Mouse (Mus musculus) kidney, postnatal 36 days (tissue): ENCODE data around the gene Ccdc105.

Experiments
- DNase-seq, 2 experiments: peaks; one replicate each; pipeline ENCODE4 v3.0.0; 2021 to 2022; ENCODE audit warnings: mixed read lengths in 2 of 2

The Ccdc105 gene

DNA sequence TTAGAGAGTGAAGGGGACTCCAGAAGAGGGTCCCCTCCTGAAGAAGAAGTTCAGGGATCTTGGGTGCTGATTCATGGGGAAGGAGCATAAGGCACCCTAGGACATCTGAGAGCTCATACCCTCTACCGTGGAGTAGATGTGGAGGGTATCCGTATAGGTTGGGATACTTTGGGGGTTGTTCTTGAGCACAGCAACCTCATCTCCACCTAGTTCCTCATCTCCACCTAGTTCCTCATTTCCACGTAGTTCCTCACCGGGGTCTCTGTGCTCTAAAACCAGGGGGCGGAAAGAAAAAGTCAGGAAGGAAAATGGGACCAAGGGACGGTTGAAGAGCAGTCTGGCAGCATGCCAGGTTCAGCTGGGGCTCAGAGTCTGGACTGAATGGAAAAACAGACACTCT, 38.7 kb downstream of the Ccdc105 start:
- DNase-seq: peak in 1 of 2 experiments; percentile 40

- DNase-seq: peak in 1 of 2 experiments; percentile 22
Observed at GRCm38 (mm10) chr10:78710706-78711105, 42.2 kb downstream of the Ccdc105 start.

DNA sequence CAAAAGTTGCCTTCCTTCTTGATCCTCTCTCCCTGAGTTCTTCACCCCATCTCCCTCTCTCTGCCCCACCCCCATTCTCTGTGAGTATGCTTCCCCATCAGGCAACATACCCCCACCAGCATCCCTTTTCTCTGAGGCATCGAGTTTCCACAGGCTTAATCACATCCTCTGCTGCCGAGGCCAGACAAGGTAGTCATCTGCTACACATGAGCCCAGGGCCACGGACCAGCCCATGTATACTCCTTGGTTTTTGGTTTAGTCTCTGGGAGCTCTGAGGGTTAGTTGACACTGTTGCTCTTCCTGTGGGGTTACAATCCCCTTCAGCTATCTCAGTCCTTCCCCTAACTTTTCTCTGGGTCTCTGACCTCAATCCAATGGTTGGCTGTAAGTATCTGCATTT, 52.0 kb downstream of the Ccdc105 start:
- DNase-seq: no peak
